Mouse (Mus musculus) embryonic fibroblast, embryonic 13.5 days (primary cell): Measurements from ENCODE around the gene Tnk1.
A peak's percentile ranks its signal among the peaks of the same experiment; 100 is the strongest.

Experiments used
- CTCF ChIP-seq: IDR thresholded peaks from 2 replicates; pipeline ENCODE4 v1.5.1; 2011; ENCODE audit warnings: mild to moderate bottlenecking, control low read depth, low read length, moderate library complexity, borderline replicate concordance; ENCODE audit not compliant: insufficient read depth
- POLR2A ChIP-seq: IDR thresholded peaks from 2 replicates; pipeline ENCODE4 v1.6.1; 2011; ENCODE audit warnings: low read depth, mild to moderate bottlenecking, control low read depth, low read length, moderate library complexity

- TF ChIP-seq CTCF, result no peak
- peak; percentile 64; the same call in 1 of the 2 replicates for TF ChIP-seq POLR2A
Observed at GRCm38 (mm10) chr11:69802648-69803105, 55.9 kb downstream of the Tnk1 start.
